Mouse (Mus musculus): Measurements from ENCODE around the gene Gm17509.

GRCm38 (mm10) chr13:117218092-117218491 lies 2.8 kb downstream of the Gm17509 start:
- TF ChIP-seq CTCF (IDR thresholded peaks at IDR 0.05) (no peak), POLR2A (IDR thresholded peaks at IDR 0.05; ENCODE audit: insufficient read depth, low read depth, low read length) (no peak), EP300 (IDR thresholded peaks at IDR 0.05; ENCODE audit: insufficient read depth, low read depth, low read length) (no peak)
